Mouse (Mus musculus) embryonic fibroblast, embryonic 13.5 days (primary cell): ENCODE results near the gene Zfp524.

Experiments used
- CTCF ChIP-seq: IDR thresholded peaks from 2 replicates; pipeline ENCODE4 v1.5.1; 2011; ENCODE audit warnings: mild to moderate bottlenecking, control low read depth, low read length, moderate library complexity, borderline replicate concordance; ENCODE audit not compliant: insufficient read depth
- POLR2A ChIP-seq: IDR thresholded peaks from 2 replicates; pipeline ENCODE4 v1.6.1; 2011; ENCODE audit warnings: low read depth, mild to moderate bottlenecking, control low read depth, low read length, moderate library complexity

- no peak for TF ChIP-seq CTCF
- TF ChIP-seq POLR2A = no peak
Observed at GRCm38 (mm10) chr7:4999876-5000275, 14.3 kb upstream of the Zfp524 start.
